Mouse (Mus musculus) retina, adult 2 months (tissue): ENCODE results near the gene Nme9.

Experiments used
- DNase-seq: peaks from one replicate; pipeline ENCODE4 v3.0.0-alpha.2; 2012; ENCODE audit warnings: low read depth, low spot score

The Nme9 gene

GRCm38 (mm10) chr9:99479181-99479711, 28.0 kb downstream of the Nme9 start:
- no peak for DNase-seq

GRCm38 (mm10) chr9:99480764-99481163, 29.5 kb downstream of the Nme9 start:
- DNase-seq = no peak

- DNase-seq = no peak
These were observed 31.9 kb downstream of the Nme9 start for GRCm38 (mm10) chr9:99483191-99483590.

- no peak for DNase-seq
These were observed 33.4 kb downstream of the Nme9 start for GRCm38 (mm10) chr9:99484632-99485031.

GRCm38 (mm10) chr9:99485144-99485543, 33.9 kb downstream of the Nme9 start:
- no peak for DNase-seq

GRCm38 (mm10) chr9:99487126-99487695, 35.9 kb downstream of the Nme9 start:
- no peak for DNase-seq

- no peak for DNase-seq
These were observed 36.6 kb downstream of the Nme9 start for GRCm38 (mm10) chr9:99487841-99488240.

- no peak for DNase-seq
These were observed 39.8 kb downstream of the Nme9 start for GRCm38 (mm10) chr9:99491050-99491449.

GRCm38 (mm10) chr9:99492634-99493200, 41.4 kb downstream of the Nme9 start:
- DNase-seq = no peak

GRCm38 (mm10) chr9:99499336-99499735, 48.1 kb downstream of the Nme9 start:
- no peak for DNase-seq

- no peak for DNase-seq
These were observed 54.6 kb downstream of the Nme9 start for GRCm38 (mm10) chr9:99505875-99506274.
